Mouse (Mus musculus): ENCODE measurements at regions not wholly inside any gene's neighbourhood (a gene's known extent, or its start where the extent isn't known, plus 50 kb on each side); places are given as distances from the start of the nearest gene placed in this dataset.
A peak's percentile ranks its signal among the peaks of the same experiment; 100 is the strongest.

GRCm38 (mm10) chr13:114237391-114237790, 150.7 kb downstream of the Ndufs4 start:
- DNase-seq = no peak

GRCm38 (mm10) chr13:114235892-114236291, 152.2 kb downstream of the Ndufs4 start:
- no peak for DNase-seq

- no peak for DNase-seq
Observed at GRCm38 (mm10) chr13:114232203-114232602, 155.9 kb downstream of the Ndufs4 start.

- no peak for DNase-seq
Observed at GRCm38 (mm10) chr13:114230557-114230956, 157.5 kb downstream of the Ndufs4 start.

GRCm38 (mm10) chr13:114227046-114227445, 161.0 kb downstream of the Ndufs4 start:
- no peak for DNase-seq

- DNase-seq = no peak
Observed at GRCm38 (mm10) chr13:114226291-114226925, 161.7 kb downstream of the Ndufs4 start.

GRCm38 (mm10) chr13:114219870-114220492, 168.1 kb downstream of the Ndufs4 start:
- DNase-seq = no peak

- DNase-seq = peak; percentile 10
Observed at GRCm38 (mm10) chr13:114215044-114215443, 173.0 kb downstream of the Ndufs4 start.

Data from kidney, postnatal 10 days (tissue).